ENCODE assay signal across 8 mouse cellular contexts in genomic region chr4:154025641-154026440, GRCm38 (mm10). TPM values are rescaled to one million over a fixed set of nuclear protein-coding genes. Genes with fewer than 3 reads are reported as not detected.
A peak's percentile ranks its signal among the peaks of the same experiment; 100 is the strongest.
DNase-seq lines count a peak whose midpoint lies in the region; ATAC-seq and TF ChIP-seq lines count a peak whose summit lies in the region.

Smim1 (minus strand) TSS chr4:154026230.

- H3K9ac ChIP-seq in ES-E14 (ENCODE audit: insufficient read depth, low read depth, low read length, poor library complexity, severe bottlenecking) = peak within 1 kb of the TSS; percentile 49; the same call in 1 of the 2 replicates
- H3K9ac ChIP-seq in heart, embryonic 15.5 days = peak within 1 kb of the TSS; percentile 60

- peaks cover 10% of the 10 kb centered on the region for H3K36me3 ChIP-seq in ES-E14 (ENCODE audit: control insufficient read depth, insufficient read depth, low read length, poor library complexity, severe bottlenecking)
- peaks cover 21% of the 10 kb centered on the region for H3K36me3 ChIP-seq in forebrain, embryonic 10.5 days (replicated peaks)
- H3K36me3 ChIP-seq in heart, embryonic 15.5 days = peaks cover 8% of the 10 kb centered on the region

- WGBS in forebrain, embryonic 10.5 days = 2% methylated on average over 33 of the region's 33 CpGs
- 1% methylated on average over 33 of the region's 33 CpGs for WGBS in heart, embryonic 15.5 days
- WGBS in lung, adult 2 months = 4% methylated on average over 33 of the region's 33 CpGs

- TF ChIP-seq CTCF in lung, adult 2 months (IDR thresholded peaks at IDR 0.05; ENCODE audit: insufficient read depth, low read length) = peak; percentile 34; the same call in 1 of the 2 replicates

- H3K4me1 ChIP-seq in ES-E14 (ENCODE audit: control insufficient read depth in 2 of 2, insufficient read depth in 2 of 2, low read length in 2 of 2, poor library complexity in 1 of 2) = peaks cover 0 to 4% of the 10 kb centered on the region in 2 experiments; a peak in 1 of 4 replicates
- H3K4me1 ChIP-seq in forebrain, embryonic 10.5 days = peaks cover 32% of the 10 kb centered on the region
- H3K4me1 ChIP-seq in heart, embryonic 15.5 days (replicated peaks) = peaks cover 49% of the 10 kb centered on the region
- peaks cover 21% of the 10 kb centered on the region; the same call in 1 of the 2 replicates for H3K4me1 ChIP-seq in lung, adult 2 months (ENCODE audit: control insufficient read depth, insufficient read depth, low read length)

- peaks cover 45% of the 10 kb centered on the region for H3K27me3 ChIP-seq in forebrain, embryonic 10.5 days (ENCODE audit: poor library complexity, severe bottlenecking)
- H3K27me3 ChIP-seq in heart, embryonic 15.5 days = peaks cover 14% of the 10 kb centered on the region; the same call in 1 of the 2 replicates

- in situ Hi-C loops in ES-E14 (cut with MboI; ENCODE audit: low sequenced_read_pairs in 2 of 2, unreplicated experiment in 2 of 2) = no loop called here

- no peak within 1 kb of the TSS for H3K27ac ChIP-seq in ES-E14 (ENCODE audit: insufficient read depth, low read depth, low read length, poor library complexity, severe bottlenecking)
- H3K27ac ChIP-seq in forebrain, embryonic 10.5 days = peak within 1 kb of the TSS; percentile 78
- peak within 1 kb of the TSS; percentile 75 for H3K27ac ChIP-seq in heart, embryonic 15.5 days

- H3K9me3 ChIP-seq in ES-E14 (ENCODE audit: control insufficient read depth, insufficient read depth, low read depth, low read length) = no peaks in the 10 kb centered on the region
- H3K9me3 ChIP-seq in forebrain, embryonic 10.5 days = no peaks in the 10 kb centered on the region
- no peaks in the 10 kb centered on the region for H3K9me3 ChIP-seq in heart, embryonic 15.5 days (replicated peaks)

- TF ChIP-seq POLR2A in lung, adult 2 months (IDR thresholded peaks at IDR 0.05; ENCODE audit: borderline replicate concordance, extremely low read depth, low read depth, low read length) = peak; percentile 44; the same call in 1 of the 2 replicates

- H3K4me3 ChIP-seq in ES-E14 (ENCODE audit: insufficient read depth in 1 of 2, low read depth in 1 of 2, low read length in 2 of 2, poor library complexity in 1 of 2, severe bottlenecking in 1 of 2) = peak within 1 kb of the TSS; percentile 31 to 56; a peak in 3 of 4 replicates
- H3K4me3 ChIP-seq in forebrain, embryonic 10.5 days = peak within 1 kb of the TSS; percentile 53
- peak within 1 kb of the TSS; percentile 61 for H3K4me3 ChIP-seq in heart, embryonic 15.5 days
- peak within 1 kb of the TSS; percentile 73 for H3K4me3 ChIP-seq in lung, adult 2 months (replicated peaks; ENCODE audit: extremely low read depth, low read depth, low read length)

- peak; percentile 89 for DNase-seq in ES-E14 (ENCODE audit: low read depth, low spot score)
- DNase-seq in c-Kit-positive CD71-positive TER-119-negative erythroid progenitor cells, embryonic 14.5 days (ENCODE audit: low read depth) = peak; percentile 74
- DNase-seq in forebrain, embryonic 10.5 days (ENCODE audit: extremely low spot score, low spot score) = peak; percentile 61
- peak; percentile 95 for DNase-seq in kidney, postnatal 14 days
- DNase-seq in lung, adult 2 months = peak; percentile 77
- DNase-seq in ovary, postnatal 10 days (ENCODE audit: low spot score) = peak; percentile 67
- DNase-seq in thymus, postnatal 36 days = peak; percentile 27 to 31

- peak; percentile 73 for ATAC-seq in heart, embryonic 15.5 days (replicated peaks; ENCODE audit: insufficient number of reproducible peaks, insufficient read depth, low FRiP score, low read depth)

- H3K4me2 ChIP-seq in heart, embryonic 15.5 days = peak within 1 kb of the TSS; percentile 92

TF ChIP-seq in ES-E14, 5 proteins besides CTCF, POLR2A, EP300 and RAD21:
- TF ChIP-seq ZC3H11A (IDR thresholded peaks at IDR 0.05; ENCODE audit: borderline replicate concordance, low read depth, low read length) (no peak), MAFK (IDR thresholded peaks at IDR 0.05; ENCODE audit: insufficient read depth, low read depth, low read length) (no peak), CHD2 (IDR thresholded peaks at IDR 0.05; ENCODE audit: low read depth, low read length) (no peak), ZNF384 (IDR thresholded peaks at IDR 0.05; ENCODE audit: low read depth, low read length) (no peak), HCFC1 (IDR thresholded peaks at IDR 0.05; ENCODE audit: borderline replicate concordance, insufficient read depth, low read length) (no peak)

RNA-seq across cellular contexts. Expression of gene Smim1, which starts in this region (rescaled TPM):
- total RNA-seq in ES-E14 (2012; rRNA removed) = 2.9 and 3.0 TPM in 2 replicates
- polyA plus RNA-seq in forebrain, embryonic 10.5 days (2016; fragmentation: Nextera tagmentation; extraction: Ambion mirVana) = 22.1 and 27.4 TPM in 2 replicates
- polyA plus RNA-seq in heart, embryonic 15.5 days (2015; fragmentation: Nextera tagmentation; extraction: Ambion mirVana) = 41.4 and 52.6 TPM in 2 replicates
- polyA plus RNA-seq in lung, adult 2 months (2012; rRNA removed) = 102 and 121 TPM in 2 replicates

Comparison
In these comparisons a context has a peak if more than half of its experiments do, and no peak if none do; other contexts are left out.
1. DNase-seq: peak in every context shown above with its lines; median percentile 95 in kidney, postnatal 14 days; 89 in ES-E14; 77 in lung, adult 2 months; 74 in c-Kit-positive CD71-positive TER-119-negative erythroid progenitor cells, embryonic 14.5 days; 67 in ovary, postnatal 10 days; 61 in forebrain, embryonic 10.5 days; 29 in thymus, postnatal 36 days.